22 mouse cellular contexts compared by ENCODE assay signal in the genomic region with DNA sequence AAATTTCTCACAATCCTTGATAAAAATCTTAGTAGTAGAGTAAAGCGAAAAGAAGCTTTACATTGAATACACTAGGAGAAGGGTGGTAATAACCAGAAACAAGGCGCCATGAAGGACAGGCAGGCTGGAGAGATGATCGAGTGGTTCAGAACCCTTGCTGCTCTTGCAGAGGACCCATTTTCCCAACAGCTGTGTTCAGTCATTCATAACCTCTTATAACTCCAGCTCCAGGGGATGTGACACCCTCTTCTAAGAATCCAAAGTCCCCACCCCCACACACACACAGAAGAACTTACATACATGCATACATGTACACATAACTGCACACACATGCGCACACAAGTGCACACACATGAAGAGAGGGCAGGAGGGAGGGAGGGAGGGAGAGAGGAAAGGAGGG.
DNase-seq lines count a peak whose midpoint lies in the region; ATAC-seq and TF ChIP-seq lines count a peak whose summit lies in the region.
"Had no signal": no experiment of that assay in that cellular context is flagged by ENCODE, and none has a peak within 500 bp of the region (broad histone marks: within the 10 kb centered on the region; RNA-seq: fewer than 3 reads in every experiment).

No protein-coding gene starts in this region.

- 80% methylated on average over 4 of the region's 4 CpGs for WGBS in kidney, postnatal 0 days
- WGBS in lung, embryonic 15.5 days, result 66% methylated on average over 4 of the region's 4 CpGs

- ATAC-seq in kidney, postnatal 0 days (replicated peaks; ENCODE audit: low FRiP score, low read depth), result no peak
- ATAC-seq in lung, embryonic 15.5 days (ENCODE audit: borderline replicate concordance, extremely low read depth, low FRiP score, low TSS enrichment), result peak; percentile 52; the same call in 1 of the 2 replicates
- ATAC-seq: forebrain, embryonic 14.5 days had no signal

- H3K27me3 ChIP-seq in kidney, postnatal 0 days (ENCODE audit: insufficient read depth, low read length), result no peaks in the 10 kb centered on the region
- H3K27me3 ChIP-seq in lung, embryonic 15.5 days, result no peaks in the 10 kb centered on the region
- H3K27me3 ChIP-seq: embryonic facial prominence, embryonic 13.5 days; embryonic facial prominence, embryonic 15.5 days; forebrain, embryonic 12.5 days had no signal

- no peaks in the 10 kb centered on the region for H3K9me3 ChIP-seq in kidney, postnatal 0 days (replicated peaks; ENCODE audit: low read length)
- no peaks in the 10 kb centered on the region for H3K9me3 ChIP-seq in lung, embryonic 15.5 days
- H3K9me3 ChIP-seq: embryonic facial prominence, embryonic 13.5 days; embryonic facial prominence, embryonic 15.5 days; forebrain, embryonic 10.5 days; forebrain, embryonic 12.5 days had no signal

- no peaks in the 10 kb centered on the region for H3K4me1 ChIP-seq in kidney, postnatal 0 days (replicated peaks; ENCODE audit: insufficient read depth, low read length)
- no peaks in the 10 kb centered on the region for H3K4me1 ChIP-seq in lung, embryonic 15.5 days
- H3K4me1 ChIP-seq: embryonic facial prominence, embryonic 13.5 days; embryonic facial prominence, embryonic 15.5 days; forebrain, embryonic 10.5 days; forebrain, embryonic 12.5 days had no signal

- no peaks in the 10 kb centered on the region for H3K36me3 ChIP-seq in kidney, postnatal 0 days (ENCODE audit: insufficient read depth, low read length)
- H3K36me3 ChIP-seq in lung, embryonic 15.5 days, result no peaks in the 10 kb centered on the region
- H3K36me3 ChIP-seq: embryonic facial prominence, embryonic 13.5 days; embryonic facial prominence, embryonic 15.5 days; forebrain, embryonic 10.5 days; forebrain, embryonic 12.5 days had no signal

- no peak overlapping the region for H3K4me2 ChIP-seq in kidney, postnatal 0 days (ENCODE audit: low read length)
- H3K4me2 ChIP-seq in lung, embryonic 15.5 days, result no peak overlapping the region
- H3K4me2 ChIP-seq: embryonic facial prominence, embryonic 13.5 days; embryonic facial prominence, embryonic 15.5 days; forebrain, embryonic 12.5 days had no signal

- H3K9ac ChIP-seq in kidney, postnatal 0 days (ENCODE audit: low read depth, low read length), result no peak overlapping the region
- H3K9ac ChIP-seq in lung, embryonic 15.5 days, result no peak overlapping the region
- H3K9ac ChIP-seq: embryonic facial prominence, embryonic 13.5 days; embryonic facial prominence, embryonic 15.5 days; forebrain, embryonic 12.5 days had no signal

- H3K27ac ChIP-seq in kidney, postnatal 0 days, result no peak overlapping the region
- H3K27ac ChIP-seq in lung, embryonic 15.5 days, result no peak overlapping the region
- H3K27ac ChIP-seq: embryonic facial prominence, embryonic 13.5 days; embryonic facial prominence, embryonic 15.5 days; forebrain, embryonic 10.5 days; forebrain, embryonic 12.5 days had no signal

- no peak overlapping the region for H3K4me3 ChIP-seq in kidney, postnatal 0 days (replicated peaks; ENCODE audit: low read depth, low read length)
- no peak overlapping the region for H3K4me3 ChIP-seq in lung, embryonic 15.5 days
- H3K4me3 ChIP-seq: embryonic facial prominence, embryonic 13.5 days; embryonic facial prominence, embryonic 15.5 days; erythroblast, embryonic 14.5 days; forebrain, embryonic 10.5 days; forebrain, embryonic 12.5 days had no signal

- TF ChIP-seq CTCF in kidney, postnatal 0 days (IDR thresholded peaks at IDR 0.05; ENCODE audit: low read depth), result no peak

- peak; percentile 8 for DNase-seq in kidney, postnatal 0 days (ENCODE audit: low spot score)
- DNase-seq in kidney, postnatal 36 days, result no peak
- no peak for DNase-seq in lung, postnatal 25 days (ENCODE audit: low spot score)
- DNase-seq in lung, postnatal 10 days, result peak; percentile 3
- no peak for DNase-seq in lung, adult 18-20 months
- DNase-seq: adrenal gland, adult 2 months; adrenal gland, postnatal 10 days; adrenal gland, postnatal 25 days; cerebellum, adult 11 months; cerebellum, adult 18-20 months; cerebellum, adult 8-10 months; cerebellum, adult 9-11 months; cerebellum, postnatal 14 days; cerebellum, postnatal 36 days; embryo, embryonic 11 days had no signal

Comparison
In these comparisons a context has a peak if more than half of its experiments do, and no peak if none do; other contexts are left out.
1. DNase-seq: peak in kidney, postnatal 0 days (single experiment) and lung, postnatal 10 days (single experiment); none in kidney, postnatal 36 days (0 of 2), lung, postnatal 25 days (single experiment) and lung, adult 18-20 months (0 of 2).